Mouse (Mus musculus): ENCODE results near the gene Ica1.

- TF ChIP-seq POLR2A (IDR thresholded peaks at IDR 0.05; ENCODE audit: borderline replicate concordance, insufficient read depth, low read length) (no peak), CTCF (IDR thresholded peaks at IDR 0.05; ENCODE audit: borderline replicate concordance, insufficient read depth, low read depth, low read length) (no peak)
Measured at GRCm38 (mm10) chr6:8802561-8803150, 24.4 kb upstream of the Ica1 start.

Measured in cerebellum, adult 2 months (tissue).